ENCODE assay signal across 8 mouse cellular contexts in the genomic region with DNA sequence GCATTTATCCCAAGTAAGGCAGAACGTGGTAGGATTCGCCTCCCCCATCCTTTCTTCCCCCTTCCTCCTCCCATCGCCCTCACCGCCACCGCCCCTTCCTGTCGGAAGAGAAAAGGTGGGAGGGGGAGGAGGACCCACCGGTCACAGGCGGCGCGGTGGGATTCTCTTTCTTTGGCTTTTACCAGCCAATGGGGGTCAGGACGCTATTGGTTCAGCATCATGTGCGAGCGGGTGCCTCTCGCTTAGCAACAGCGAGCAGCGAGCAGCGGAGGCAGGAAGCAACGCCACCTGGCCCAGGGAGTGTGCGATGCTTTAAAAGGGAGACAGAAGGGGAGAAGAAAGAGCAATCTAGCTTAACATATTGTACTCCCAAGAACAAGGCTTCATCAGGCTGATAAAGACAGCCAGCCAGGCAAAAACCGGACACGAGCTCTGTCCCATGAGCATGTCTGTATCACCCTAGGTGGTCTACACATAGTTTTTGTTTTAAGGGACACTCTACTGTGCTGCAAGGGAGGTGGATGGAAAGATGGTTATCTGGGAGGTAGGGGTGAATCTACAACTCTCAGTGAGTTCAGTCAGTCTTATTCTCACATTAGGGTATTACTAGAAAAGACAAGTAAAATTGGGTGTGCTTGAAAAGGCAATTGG.
DNase-seq lines count a peak whose midpoint lies in the region; ATAC-seq and TF ChIP-seq lines count a peak whose summit lies in the region.

No protein-coding gene starts in this region.

- TF ChIP-seq EP300 in heart, adult 2 months (IDR thresholded peaks at IDR 0.05; ENCODE audit: insufficient read depth, low read depth, low read length) = no peak

- H3K4me1 ChIP-seq in erythroblast, embryonic 14.5 days (ENCODE audit: control insufficient read depth) = peaks cover 5% of the 10 kb centered on the region
- peaks cover 3% of the 10 kb centered on the region; the same call in 1 of the 2 replicates for H3K4me1 ChIP-seq in heart, adult 2 months (ENCODE audit: control insufficient read depth, insufficient read depth, low read length)
- H3K4me1 ChIP-seq in limb, embryonic 12.5 days (replicated peaks) = peaks cover 30% of the 10 kb centered on the region
- peaks cover 33% of the 10 kb centered on the region for H3K4me1 ChIP-seq in midbrain, embryonic 15.5 days

- peak overlapping the region; percentile 49 for H3K9ac ChIP-seq in heart, adult 2 months (ENCODE audit: low read depth, low read length)
- H3K9ac ChIP-seq in limb, embryonic 12.5 days (replicated peaks) = peak overlapping the region; percentile 55
- H3K9ac ChIP-seq in midbrain, embryonic 15.5 days = peak overlapping the region; percentile 44

- H3K9me3 ChIP-seq in erythroblast, embryonic 14.5 days (ENCODE audit: control insufficient read depth, low read length) = no peaks in the 10 kb centered on the region
- H3K9me3 ChIP-seq in limb, embryonic 12.5 days = no peaks in the 10 kb centered on the region
- no peaks in the 10 kb centered on the region for H3K9me3 ChIP-seq in midbrain, embryonic 15.5 days

- no peak for ATAC-seq in erythroblast, adult 5-6 weeks (replicated peaks; ENCODE audit: low FRiP score, poor library complexity, severe bottlenecking)
- peak; percentile 73 for ATAC-seq in common myeloid progenitor, adult 5-6 weeks (replicated peaks; ENCODE audit: low read depth, poor library complexity, severe bottlenecking)
- ATAC-seq in limb, embryonic 12.5 days (ENCODE audit: insufficient number of reproducible peaks, insufficient read depth, low FRiP score, low TSS enrichment, low read depth) = peak; percentile 85
- peak; percentile 93 for ATAC-seq in midbrain, embryonic 15.5 days (replicated peaks)

- H3K4me2 ChIP-seq in limb, embryonic 12.5 days = peak overlapping the region; percentile 71
- peak overlapping the region; percentile 56 for H3K4me2 ChIP-seq in midbrain, embryonic 15.5 days

- H3K27me3 ChIP-seq in erythroblast, embryonic 14.5 days (ENCODE audit: control insufficient read depth) = peaks cover 25% of the 10 kb centered on the region
- H3K27me3 ChIP-seq in heart, adult 2 months (ENCODE audit: control insufficient read depth, insufficient read depth, low read length) = no peaks in the 10 kb centered on the region
- H3K27me3 ChIP-seq in limb, embryonic 12.5 days = no peaks in the 10 kb centered on the region
- no peaks in the 10 kb centered on the region for H3K27me3 ChIP-seq in midbrain, embryonic 15.5 days (replicated peaks)

- no peaks in the 10 kb centered on the region for H3K79me2 ChIP-seq in heart, adult 2 months (replicated peaks; ENCODE audit: control insufficient read depth, insufficient read depth, low read length)

- no peaks in the 10 kb centered on the region for H3K36me3 ChIP-seq in erythroblast, embryonic 14.5 days (ENCODE audit: control insufficient read depth)
- no peaks in the 10 kb centered on the region for H3K36me3 ChIP-seq in heart, adult 2 months (ENCODE audit: control insufficient read depth, insufficient read depth, low read length)
- no peaks in the 10 kb centered on the region for H3K36me3 ChIP-seq in limb, embryonic 12.5 days
- no peaks in the 10 kb centered on the region for H3K36me3 ChIP-seq in midbrain, embryonic 15.5 days (replicated peaks)

- peak; percentile 42 to 49 for DNase-seq in heart, adult 2 months
- peak; percentile 35 for DNase-seq in kidney, adult 18-20 months
- peak; percentile 37 to 72 for DNase-seq in spleen, postnatal 4 days (ENCODE audit: low spot score in 2 of 2)

- no peak overlapping the region for H3K27ac ChIP-seq in heart, adult 2 months
- H3K27ac ChIP-seq in limb, embryonic 12.5 days = peak overlapping the region; percentile 62
- H3K27ac ChIP-seq in midbrain, embryonic 15.5 days = peak overlapping the region; percentile 95

- peak; percentile 33 for TF ChIP-seq CTCF in heart, adult 2 months (IDR thresholded peaks at IDR 0.05)

- intact Hi-C loops in heart, adult 2 months (cut with DNase I) = loop anchor here (5.0 kb wide), 2 partner anchors 95 to 145 kb away; no protein-coding TSS in a partner anchor

- 2% methylated on average over 21 of the region's 21 CpGs for WGBS in heart, adult 2 months
- under 1% methylated on average over 18 of the region's 21 CpGs for WGBS in limb, embryonic 12.5 days
- WGBS in midbrain, embryonic 15.5 days = under 1% methylated on average over 18 of the region's 21 CpGs

- TF ChIP-seq POLR2A in heart, adult 2 months (IDR thresholded peaks at IDR 0.05; ENCODE audit: insufficient read depth, low read depth, low read length) = no peak

- peak overlapping the region; percentile 27 for H3K4me3 ChIP-seq in erythroblast, embryonic 14.5 days (replicated peaks)
- H3K4me3 ChIP-seq in heart, adult 2 months = peak overlapping the region; percentile 51
- peak overlapping the region; percentile 41 for H3K4me3 ChIP-seq in limb, embryonic 12.5 days (replicated peaks)
- peak overlapping the region; percentile 29 for H3K4me3 ChIP-seq in midbrain, embryonic 15.5 days
